Mouse (Mus musculus) liver, adult 2 months (tissue): ENCODE results near the gene Glb1l2.

Source experiments
- CTCF ChIP-seq: fragments of 200-500 bp; IDR thresholded peaks from 2 replicates; pipeline ENCODE4 v1.5.1; 2011; ENCODE audit warnings: low read depth, low read length, control low read depth
- POLR2A ChIP-seq: fragments of 200-500 bp; IDR thresholded peaks from 2 replicates; pipeline ENCODE4 v1.6.1; 2011; ENCODE audit warnings: low read length, control low read depth; ENCODE audit not compliant: insufficient read depth; ENCODE audit errors: extremely low read depth

DNA sequence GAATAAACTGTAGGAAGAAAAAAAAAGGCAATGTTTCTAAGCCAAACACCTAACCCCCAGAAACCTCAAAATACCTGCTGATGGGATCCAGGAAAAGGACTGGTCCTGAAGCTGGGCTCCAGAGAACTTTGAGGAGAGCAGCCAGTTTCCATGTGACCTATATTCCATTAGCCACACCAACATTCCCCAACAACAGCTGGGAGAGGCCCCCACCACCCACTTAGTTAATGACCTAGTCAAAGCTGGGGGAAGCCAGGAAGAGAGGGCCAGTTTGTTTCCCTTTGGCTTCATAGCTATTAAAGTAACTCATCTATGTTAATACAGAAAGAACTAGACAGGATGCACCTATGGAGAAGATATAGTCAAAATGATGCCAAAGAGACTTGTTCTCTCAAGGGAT is 1.9 kb downstream of the Glb1l2 start:
- TF ChIP-seq POLR2A: no peak
- no peak for TF ChIP-seq CTCF
